Mouse (Mus musculus) right cerebral cortex, postnatal 4 days (tissue): Measurements from ENCODE around the gene Gm20695.
"Not testable (repeated sequence)": the region's sequence is repeated elsewhere in the genome, so short reads cannot be mapped to it uniquely, and the experiment has no call there.

Source experiments
- DNase-seq: peaks from one replicate; pipeline ENCODE4 v3.0.0-alpha.2; 2022

Gene Gm20695

GRCm38 (mm10) chr16:3884201-3885064 lies at the start of gene Gm20695, which contains the start of gene Zfp597:
Gene Gm20695 (plus strand): TSS chr16:3884648.
Gene Zfp597 (minus strand): TSS chr16:3884561.
- peak; percentile 92 for DNase-seq

DNA sequence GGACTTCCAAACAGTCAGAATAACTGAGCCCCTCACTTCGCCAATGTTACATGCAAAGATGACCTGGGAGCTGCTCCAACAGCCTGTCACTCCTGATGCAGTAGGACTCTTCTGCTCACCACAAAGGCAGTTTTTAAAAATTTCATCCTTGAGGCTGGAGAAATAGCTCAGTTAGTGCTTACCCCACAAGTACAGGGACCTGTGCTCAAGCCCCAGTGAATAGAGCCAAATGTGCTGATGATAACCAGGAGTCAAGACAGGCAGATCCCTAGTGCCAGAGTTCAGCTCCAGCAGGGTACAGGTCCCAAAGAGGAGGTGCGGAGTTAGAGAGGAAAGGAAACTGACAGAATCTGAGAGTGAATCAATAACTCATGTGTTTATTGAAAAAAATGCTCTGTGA lies 49.0 kb upstream of the Gm20695 start:
- DNase-seq: no peak

- DNase-seq: no peak
These were observed 45.1 kb upstream of the Gm20695 start for GRCm38 (mm10) chr16:3839157-3839885.

GRCm38 (mm10) chr16:3842989-3843388 lies 41.5 kb upstream of the Gm20695 start:
- no peak for DNase-seq

GRCm38 (mm10) chr16:3843796-3844195 lies 40.7 kb upstream of the Gm20695 start:
- DNase-seq: no peak

DNA sequence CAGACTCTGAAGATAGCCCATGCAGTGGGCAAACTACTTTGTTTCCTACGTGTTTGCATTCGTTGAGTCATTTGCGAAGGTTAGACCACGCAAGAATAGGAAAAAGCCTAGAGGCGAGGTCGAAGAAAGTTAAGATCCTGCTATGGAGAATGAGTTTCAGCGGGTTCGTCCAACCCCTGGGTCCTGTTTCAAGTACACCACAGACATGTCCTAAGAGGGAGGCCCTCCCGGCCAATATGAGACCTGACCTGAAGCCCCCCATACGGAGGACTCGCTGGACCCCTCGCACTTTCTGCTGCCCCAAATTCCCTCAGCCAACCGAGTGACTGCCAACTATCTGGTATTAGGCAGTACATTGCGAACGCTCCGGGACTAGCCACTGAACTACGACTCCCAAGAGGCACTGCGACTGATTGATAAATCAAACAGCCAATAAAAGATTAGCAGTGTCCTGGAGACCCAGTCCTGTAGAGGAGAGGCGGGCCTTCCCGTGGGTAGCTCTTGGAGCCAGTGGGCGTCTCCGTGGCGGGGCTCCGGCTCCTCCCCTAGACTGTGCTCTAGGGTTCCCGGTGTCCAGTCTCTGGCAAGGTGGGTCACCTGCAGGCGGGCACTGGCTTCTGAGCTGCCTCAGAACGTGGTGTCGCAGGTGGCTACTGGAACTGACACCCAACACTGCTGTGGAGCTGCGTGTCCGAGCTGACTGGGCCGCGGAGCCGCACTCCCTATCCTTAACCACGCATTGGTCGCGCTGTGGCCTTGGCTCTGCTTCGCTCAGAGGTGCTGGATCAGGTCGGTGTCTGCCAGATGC lies 37.5 kb upstream of the Gm20695 start, which contains the start of gene Zfp174:
Gene Zfp174, plus strand, starts transcription at position 558 of the 808 bp plus-strand sequence.
- DNase-seq: peak; percentile 82

DNA sequence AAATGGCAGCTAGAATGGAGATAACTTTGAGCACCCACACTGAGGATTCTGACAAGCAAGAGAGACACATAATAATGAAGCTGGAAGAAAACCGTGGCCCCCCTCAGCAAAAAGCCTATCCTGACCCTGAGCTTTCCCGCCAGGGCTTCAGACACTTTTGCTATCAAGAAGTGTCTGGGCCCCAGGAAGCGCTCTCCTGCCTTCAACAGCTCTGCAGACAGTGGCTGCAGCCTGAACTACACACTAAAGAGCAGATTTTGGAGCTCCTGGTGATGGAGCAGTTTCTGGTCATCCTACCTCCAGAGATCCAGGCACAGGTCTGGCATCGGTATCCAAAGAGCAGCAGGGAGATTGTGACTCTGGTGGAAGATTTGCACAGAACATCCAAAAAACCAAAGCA lies 36.6 kb upstream of the Gm20695 start:
- no peak for DNase-seq

GRCm38 (mm10) chr16:3848416-3848815 lies 36.0 kb upstream of the Gm20695 start:
- no peak for DNase-seq

DNA sequence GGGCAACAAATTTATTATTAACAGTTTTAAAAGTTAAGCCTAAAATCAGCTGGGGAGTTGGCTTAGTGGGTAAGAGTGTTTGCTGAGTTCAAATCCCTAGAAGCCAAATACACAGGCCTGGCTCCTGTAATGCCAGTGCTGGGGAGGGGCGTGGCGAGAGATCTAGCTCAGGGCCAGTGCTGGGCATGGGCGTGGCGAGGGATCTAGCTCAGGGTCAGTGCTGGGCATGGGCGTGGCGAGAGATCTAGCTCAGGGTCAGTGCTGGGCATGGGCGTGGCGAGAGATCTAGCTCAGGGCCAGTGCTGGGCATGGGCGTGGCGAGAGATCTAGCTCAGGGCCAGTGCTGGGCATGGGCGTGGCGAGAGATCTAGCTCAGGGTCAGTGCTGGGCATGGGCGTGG lies 33.1 kb upstream of the Gm20695 start:
- DNase-seq: not testable (repeated sequence)

GRCm38 (mm10) chr16:3852586-3852985 lies 31.9 kb upstream of the Gm20695 start:
- no peak for DNase-seq

GRCm38 (mm10) chr16:3854437-3855182 lies 29.8 kb upstream of the Gm20695 start:
- no peak for DNase-seq

DNA sequence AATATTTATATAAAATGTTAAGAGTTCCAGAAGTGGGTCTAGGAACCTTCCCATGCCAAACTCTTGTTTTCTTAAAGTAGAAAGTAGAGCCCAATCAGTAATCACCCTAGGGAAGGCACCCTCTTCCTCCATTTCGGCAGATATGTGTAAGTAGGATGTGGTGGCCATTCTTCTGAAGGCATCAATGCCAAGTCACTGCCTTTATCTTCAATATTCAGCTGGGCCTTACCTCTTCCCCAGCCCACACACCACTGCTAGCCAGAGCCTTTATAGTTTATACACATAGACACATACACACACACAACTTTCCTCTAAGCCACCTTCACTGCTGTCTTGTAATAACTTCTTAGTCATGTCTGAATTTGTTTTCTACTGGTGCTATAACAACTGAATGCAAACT lies 28.7 kb upstream of the Gm20695 start:
- DNase-seq: no peak

DNA sequence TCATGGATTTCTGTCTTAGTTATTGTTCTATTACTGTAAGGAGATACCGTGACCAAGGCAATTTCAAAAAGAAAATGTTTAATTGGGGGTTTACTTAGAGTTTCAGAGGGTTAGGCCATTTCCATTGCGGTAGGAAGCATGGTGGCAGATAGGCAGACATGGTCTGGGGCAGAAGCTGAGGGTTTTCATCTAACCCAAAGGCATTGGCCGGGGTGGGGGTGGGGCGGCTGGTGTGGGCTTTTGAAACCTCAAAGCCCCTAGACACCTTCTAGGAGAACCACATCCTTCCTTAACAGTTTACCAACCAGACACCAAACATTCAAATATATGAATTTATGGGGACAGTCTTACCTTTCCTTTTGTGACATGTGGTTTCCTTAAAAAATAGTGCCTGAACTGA lies 25.2 kb upstream of the Gm20695 start:
- DNase-seq: no peak

DNA sequence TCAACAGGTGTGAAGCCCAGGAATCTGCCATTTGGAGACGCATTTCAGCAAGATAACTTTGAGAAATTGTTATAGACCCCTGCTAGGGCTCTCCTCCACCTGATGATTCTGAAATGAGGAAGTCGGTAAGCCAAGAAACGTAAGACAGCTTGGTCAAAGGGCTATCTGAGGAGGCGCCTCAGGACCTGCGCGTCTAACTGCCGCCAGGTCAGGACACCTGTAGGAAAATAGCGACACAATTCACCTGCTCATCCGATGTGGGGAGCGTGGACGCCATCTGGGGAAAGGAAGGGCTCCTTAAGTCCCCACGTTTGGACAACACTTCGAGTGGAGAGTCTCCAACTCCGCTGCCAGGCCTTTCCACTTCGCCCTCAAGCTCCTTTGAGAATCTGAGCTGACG lies 12.6 kb upstream of the Gm20695 start:
- DNase-seq: no peak

DNA sequence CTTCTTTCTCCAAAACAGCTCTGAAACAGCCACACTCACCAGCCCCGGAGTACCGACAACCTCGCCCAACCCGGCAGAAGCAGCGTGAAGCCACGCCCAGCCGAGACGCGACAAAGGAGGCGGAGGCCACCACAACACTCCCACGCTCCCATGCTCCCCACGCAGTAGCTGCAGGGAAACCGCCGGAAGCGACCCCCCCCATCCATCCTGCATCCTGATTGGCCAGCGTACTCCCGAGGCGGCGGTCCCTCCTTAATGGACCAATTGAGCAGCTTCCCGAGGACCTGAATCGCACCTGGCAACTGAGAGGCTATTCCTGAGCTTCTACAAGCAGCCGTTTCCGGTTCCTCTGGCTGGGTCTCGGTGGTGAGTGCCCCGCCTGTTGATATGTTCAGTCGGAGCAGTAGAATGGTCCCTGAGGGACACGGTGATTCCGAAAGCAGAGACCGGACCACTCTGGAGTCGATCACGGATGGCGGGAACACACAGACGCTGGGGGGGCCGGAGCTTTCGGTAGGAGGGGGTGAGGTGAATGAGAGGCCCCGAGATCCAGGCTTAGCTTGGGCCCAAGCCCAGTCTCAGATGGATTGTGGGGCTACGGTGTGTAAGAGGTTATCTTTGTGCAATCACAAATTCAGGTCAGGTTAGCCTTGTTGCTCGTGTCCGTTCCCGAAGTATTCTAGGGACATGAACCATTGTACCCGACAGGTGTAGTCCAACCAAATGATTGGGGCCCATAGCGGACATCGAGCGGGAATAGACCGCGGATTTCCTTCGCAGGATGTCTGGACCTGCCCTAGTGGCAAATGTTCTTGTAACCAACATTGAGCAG lies 12.0 kb upstream of the Gm20695 start, which contains the start of gene Naa60:
Gene Naa60, plus strand, starts transcription at position 160 of the 832 bp plus-strand sequence.
- peak; percentile 89 for DNase-seq

- no peak for DNase-seq
These were observed 8.1 kb upstream of the Gm20695 start for GRCm38 (mm10) chr16:3876346-3876745.

DNA sequence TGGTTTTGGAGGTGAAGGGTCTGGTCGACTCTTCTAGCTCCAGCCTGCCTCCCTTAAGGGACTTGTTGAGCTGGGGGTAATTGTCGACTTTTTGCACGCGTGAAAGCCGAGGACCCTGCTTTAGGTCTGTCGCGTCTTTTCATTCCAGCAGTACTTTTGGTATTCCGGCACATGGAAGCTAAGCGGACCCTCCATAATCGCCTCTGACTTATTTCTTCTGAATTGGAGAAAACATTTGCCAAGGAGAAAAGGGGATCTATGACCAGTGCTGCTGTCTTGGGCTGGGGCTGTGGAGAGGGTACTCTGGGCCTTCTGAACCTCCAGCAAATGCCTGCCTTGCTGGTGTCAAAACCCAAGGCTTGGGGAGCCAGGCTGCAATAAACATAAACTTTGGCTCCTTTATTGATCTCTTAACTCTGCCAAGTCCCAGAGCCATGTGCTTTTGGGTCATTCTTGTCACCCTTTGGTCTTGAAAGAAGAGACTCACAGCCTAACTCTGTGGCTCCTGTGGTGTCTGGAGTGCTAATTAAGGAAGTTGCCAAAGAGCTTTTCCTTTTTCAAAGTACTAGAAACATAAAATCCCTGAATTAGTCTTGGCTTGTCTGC lies 720 bp downstream of the Gm20695 start:
- DNase-seq: no peak

DNA sequence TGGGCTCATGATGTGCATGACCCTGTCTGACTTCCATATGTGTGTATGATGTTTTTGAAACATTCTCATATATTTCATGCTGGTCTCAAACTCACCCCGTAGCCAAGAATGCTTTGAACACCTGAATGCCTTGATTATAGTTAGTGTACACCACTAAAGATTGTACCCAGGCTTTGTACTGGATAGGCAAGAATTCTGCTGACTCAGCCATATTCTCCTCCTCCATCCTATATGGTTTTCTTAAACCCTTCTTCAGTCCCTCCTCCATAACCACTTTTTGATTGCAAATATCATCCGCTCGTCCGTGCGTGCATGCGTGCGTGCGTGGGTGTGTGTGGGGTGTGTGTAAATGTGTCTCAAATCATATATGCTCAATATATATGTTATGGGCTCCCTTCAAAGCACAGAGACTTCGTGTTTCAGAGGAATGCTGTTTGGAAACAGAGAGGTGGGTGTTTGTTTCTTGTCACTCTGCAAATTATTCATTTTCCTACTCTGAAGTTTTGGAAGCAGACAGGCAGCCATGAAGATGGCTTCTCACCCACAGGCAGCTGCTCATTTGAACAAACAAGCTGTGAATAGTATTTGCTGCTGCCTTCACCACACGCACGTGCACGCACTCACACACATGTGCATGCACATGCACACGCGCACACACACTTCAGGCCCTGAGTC lies 7.3 kb downstream of the Gm20695 start:
- DNase-seq: no peak

DNA sequence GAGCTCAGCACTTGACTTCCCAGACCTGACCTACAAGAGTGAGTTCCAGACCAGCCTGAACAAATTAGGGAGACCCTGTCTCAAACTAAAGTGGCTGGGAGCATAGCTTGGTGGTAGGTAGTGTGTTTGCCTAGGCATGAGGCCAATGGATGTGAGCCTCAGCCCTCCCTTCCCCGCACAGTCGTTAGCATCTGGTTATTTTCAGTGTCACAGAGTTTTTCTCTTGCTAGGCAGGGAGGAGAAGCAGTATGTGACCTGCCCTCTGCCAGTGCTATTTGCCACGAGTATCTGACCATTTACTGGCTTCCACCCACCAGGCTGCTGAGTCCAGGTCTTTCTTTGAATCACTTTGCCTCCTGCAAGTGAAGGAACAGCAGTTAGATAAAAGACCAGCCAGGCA lies 9.3 kb downstream of the Gm20695 start:
- DNase-seq: no peak

DNA sequence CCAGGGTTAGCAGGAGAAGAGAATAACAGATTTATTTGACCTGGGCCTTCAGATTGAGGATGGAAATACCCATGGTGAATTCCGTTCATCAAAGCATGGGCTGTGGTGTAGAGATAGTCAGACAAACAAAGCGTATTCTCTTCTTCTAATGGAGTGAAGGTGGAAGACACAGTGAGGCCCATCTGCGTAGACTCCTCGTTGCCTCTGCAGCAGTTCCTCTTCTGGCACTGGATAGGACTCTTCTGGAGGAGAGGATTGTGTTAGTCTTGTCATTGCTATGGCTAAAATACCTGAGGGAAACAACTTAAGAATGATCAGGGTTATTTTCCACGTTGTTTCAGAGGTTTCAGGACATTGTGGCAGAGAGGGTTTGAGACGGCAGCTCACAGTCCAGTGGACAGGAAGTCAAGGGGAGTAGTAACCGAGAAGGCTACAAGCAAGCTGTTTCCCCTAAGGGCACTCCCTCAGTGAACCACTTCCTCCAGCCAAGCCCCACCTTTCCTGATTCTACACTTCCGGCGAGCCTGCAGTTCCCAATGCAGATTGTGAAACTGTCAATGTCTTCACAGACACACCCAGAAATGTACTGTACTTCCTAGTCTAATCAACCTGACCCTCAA lies 10.8 kb downstream of the Gm20695 start:
- DNase-seq: no peak
